Mouse (Mus musculus) heart, embryonic 14.5 days (tissue): ENCODE results near the gene Slc38a8. TPM values are rescaled to one million over a fixed set of nuclear protein-coding genes. Genes with fewer than 3 reads are reported as not detected.

Experiments used
- ATAC-seq: fragments of 200-750 bp; cut with Nextera tagmentation; 2 replicates; pipeline ENCODE4 v1.8.0; 2017; ENCODE audit warnings: low read depth, moderate TSS enrichment; ENCODE audit not compliant: insufficient number of reproducible peaks, insufficient read depth, low FRiP score
- H3K27ac ChIP-seq, 2 experiments: fragments of 200-500 bp in 1 of 2; fragments of 300-500 bp in 1 of 2; sonication (generic) in 1 of 2; replicated peaks in 1 of 2; 2 replicates each; pipeline ENCODE4 v1.5.1; 2012 to 2014; ENCODE audit warnings: low read depth in 2 of 2, low read length in 2 of 2, control low read depth in 1 of 2, mild to moderate bottlenecking in 1 of 2, mixed read lengths in 1 of 2; ENCODE audit not compliant: control insufficient read depth in 1 of 2, insufficient read depth in 1 of 2
- H3K27me3 ChIP-seq: fragments of 300-500 bp; sonication (generic); 2 replicates; pipeline ENCODE4 v1.6.1; 2014; ENCODE audit warnings: mild to moderate bottlenecking, low read length, control low read depth; ENCODE audit not compliant: control insufficient read depth, insufficient read depth
- H3K36me3 ChIP-seq: fragments of 300-500 bp; sonication (generic); 2 replicates; pipeline ENCODE4 v1.6.1; 2014; ENCODE audit warnings: mild to moderate bottlenecking, control low read depth, low read length, mixed read lengths; ENCODE audit not compliant: control insufficient read depth, insufficient read depth
- H3K4me1 ChIP-seq, 2 experiments: fragments of 200-500 bp in 1 of 2; fragments of 300-500 bp in 1 of 2; sonication (generic) in 1 of 2; 2 replicates each; pipeline ENCODE4 v1.6.1; 2012 to 2014; ENCODE audit warnings: low read length in 2 of 2, control low read depth in 1 of 2, mixed read lengths in 1 of 2; ENCODE audit not compliant: control insufficient read depth in 2 of 2, insufficient read depth in 2 of 2
- H3K4me2 ChIP-seq: fragments of 300-500 bp; sonication (generic); 2 replicates; pipeline ENCODE4 v1.6.1; 2014; ENCODE audit warnings: mild to moderate bottlenecking, low read length
- H3K4me3 ChIP-seq, 2 experiments: fragments of 200-500 bp in 1 of 2; fragments of 300-500 bp in 1 of 2; sonication (generic) in 1 of 2; 2 replicates each; pipeline ENCODE4 v1.5.1; 2012 to 2014; ENCODE audit warnings: low read length in 2 of 2, mild to moderate bottlenecking in 2 of 2, control low read depth in 1 of 2, low read depth in 1 of 2, moderate library complexity in 1 of 2; ENCODE audit not compliant: control insufficient read depth in 1 of 2, insufficient read depth in 1 of 2
- H3K9ac ChIP-seq: fragments of 300-500 bp; sonication (generic); 2 replicates; pipeline ENCODE4 v1.6.1; 2014; ENCODE audit warnings: mild to moderate bottlenecking, low read length
- H3K9me3 ChIP-seq: fragments of 300-500 bp; sonication (generic); 2 replicates; pipeline ENCODE4 v1.6.1; 2016; ENCODE audit warnings: low read length, control low read depth; ENCODE audit not compliant: control insufficient read depth
- WGBS: fragments of 180-500 bp; shearing (Covaris S2); extraction: QIAGEN DNeasy Blood & Tissue Kit; methylation state at CpG from one replicate; pipeline ENCODE4 v1.1.7; 2014; 5-methylcytosine and 5-hydroxymethylcytosine counted together
- polyA plus RNA-seq: library from polyadenylated mRNA; unstranded; fragments of >200 nt; fragmentation: Nextera tagmentation; extraction: Ambion mirVana; gene quantifications from 2 replicates; pipeline ENCODE4 v1.2.1, GENCODE M21; 2014

Slc38a8 gene
- polyA plus RNA-seq = not detected in 2 replicates

GRCm38 (mm10) chr8:119501598-119501997 is at the start of gene Slc38a8:
Slc38a8 (minus strand) TSS chr8:119501698.
- Histone ChIP-seq H3K4me3 (no peak within 1 kb of the TSS), H3K9ac (no peak within 1 kb of the TSS), H3K36me3 (0 out of 2 replicates have a peak, but pooled peaks cover 5% of the 10 kb centered on the region), H3K4me2 (no peak within 1 kb of the TSS), H3K4me1 (peaks cover 9 to 11% of the 10 kb centered on the region in 2 experiments; a peak in 3 of 4 replicates), H3K9me3 (no peaks in the 10 kb centered on the region), H3K27me3 (peaks cover 3% of the 10 kb centered on the region; the same call in 1 of the 2 replicates), H3K27ac (no peak within 1 kb of the TSS)
- ATAC-seq = no peak
- 55% methylated on average over 5 of the region's 5 CpGs for WGBS

- Histone ChIP-seq H3K9ac (no peak overlapping the region), H3K4me3 (no peak overlapping the region), H3K4me1 (peaks cover 2 to 7% of the 10 kb centered on the region in 2 experiments; a peak in 3 of 4 replicates), H3K27me3 (no peaks in the 10 kb centered on the region), H3K9me3 (no peaks in the 10 kb centered on the region), H3K4me2 (no peak overlapping the region), H3K36me3 (peaks cover 38% of the 10 kb centered on the region), H3K27ac (no peak overlapping the region)
- WGBS = 73% methylated on average over 7 of the region's 7 CpGs
- ATAC-seq = no peak
Observed at GRCm38 (mm10) chr8:119548560-119549113, 47.1 kb upstream of the Slc38a8 start.

GRCm38 (mm10) chr8:119547019-119547691 is 45.7 kb upstream of the Slc38a8 start:
- WGBS = 76% methylated on average over 18 of the region's 18 CpGs
- no peak overlapping the region for H3K9ac ChIP-seq
- H3K4me3 ChIP-seq = no peak overlapping the region

GRCm38 (mm10) chr8:119545791-119546190 is 44.3 kb upstream of the Slc38a8 start:
- H3K9ac ChIP-seq = no peak overlapping the region
- H3K4me2 ChIP-seq = no peak overlapping the region
- H3K27ac ChIP-seq = no peak overlapping the region
- no peak for ATAC-seq
- no peaks in the 10 kb centered on the region for H3K4me1 ChIP-seq
- no peaks in the 10 kb centered on the region for H3K27me3 ChIP-seq
- no peaks in the 10 kb centered on the region for H3K9me3 ChIP-seq
- H3K36me3 ChIP-seq = peaks cover 66% of the 10 kb centered on the region
- WGBS = 94% methylated on average over 6 of the region's 6 CpGs
- H3K4me3 ChIP-seq = no peak overlapping the region

More at GRCm38 (mm10) chr8:119547019-119547691, 45.7 kb upstream of the Slc38a8 start:
- no peak overlapping the region for H3K4me2 ChIP-seq
- H3K27me3 ChIP-seq = no peaks in the 10 kb centered on the region
- H3K36me3 ChIP-seq = peaks cover 52% of the 10 kb centered on the region
- H3K27ac ChIP-seq = no peak overlapping the region
- peaks cover 0 to 2% of the 10 kb centered on the region in 2 experiments; a peak in 1 of 4 replicates for H3K4me1 ChIP-seq
- no peak for ATAC-seq
- H3K9me3 ChIP-seq = no peaks in the 10 kb centered on the region

- no peak overlapping the region for H3K4me3 ChIP-seq
- peaks cover 72% of the 10 kb centered on the region for H3K36me3 ChIP-seq
- no peak overlapping the region for H3K9ac ChIP-seq
- no peak overlapping the region for H3K4me2 ChIP-seq
- no peak for ATAC-seq
- no peaks in the 10 kb centered on the region for H3K9me3 ChIP-seq
- H3K4me1 ChIP-seq = no peaks in the 10 kb centered on the region
- 74% methylated on average over 6 of the region's 6 CpGs for WGBS
- H3K27me3 ChIP-seq = no peaks in the 10 kb centered on the region
- H3K27ac ChIP-seq = no peak overlapping the region
Observed at GRCm38 (mm10) chr8:119545180-119545579, 43.7 kb upstream of the Slc38a8 start.

GRCm38 (mm10) chr8:119544606-119545005 is 43.1 kb upstream of the Slc38a8 start:
- Histone ChIP-seq H3K4me1 (no peaks in the 10 kb centered on the region), H3K4me2 (no peak overlapping the region), H3K9ac (no peak overlapping the region), H3K27me3 (no peaks in the 10 kb centered on the region), H3K36me3 (peaks cover 77% of the 10 kb centered on the region), H3K27ac (no peak overlapping the region), H3K4me3 (no peak overlapping the region), H3K9me3 (no peaks in the 10 kb centered on the region)
- ATAC-seq = no peak
- WGBS = 77% methylated on average over 3 of the region's 3 CpGs

GRCm38 (mm10) chr8:119531973-119532372 is 30.5 kb upstream of the Slc38a8 start:
- Histone ChIP-seq H3K4me2 (no peak overlapping the region), H3K36me3 (peaks cover 99% of the 10 kb centered on the region), H3K27me3 (no peaks in the 10 kb centered on the region), H3K4me1 (0 out of 4 replicates have a peak, but pooled peaks cover 0 to 9% of the 10 kb centered on the region in 2 experiments), H3K9me3 (no peaks in the 10 kb centered on the region), H3K9ac (no peak overlapping the region), H3K4me3 (no peak overlapping the region), H3K27ac (peak overlapping the region in 1 of 2 experiments; percentile 41; a peak in 1 of 4 replicates)
- no peak for ATAC-seq
- WGBS = 36% methylated on average over 9 of the region's 9 CpGs
